Mouse (Mus musculus) cortical plate, adult 2 months (tissue): ENCODE results near the gene Plekhh1.

Experiments
- CTCF ChIP-seq: fragments of 200-500 bp; IDR thresholded peaks from 2 replicates; pipeline ENCODE4 v1.5.1; 2011; ENCODE audit warnings: mild to moderate bottlenecking, control low read depth, low read length; ENCODE audit not compliant: insufficient read depth; ENCODE audit errors: extremely low read depth
- POLR2A ChIP-seq: fragments of 200-500 bp; IDR thresholded peaks from 2 replicates; pipeline ENCODE4 v1.6.1; 2011; ENCODE audit warnings: mild to moderate bottlenecking, low read length, control low read depth; ENCODE audit not compliant: insufficient read depth; ENCODE audit errors: extremely low read depth

DNA sequence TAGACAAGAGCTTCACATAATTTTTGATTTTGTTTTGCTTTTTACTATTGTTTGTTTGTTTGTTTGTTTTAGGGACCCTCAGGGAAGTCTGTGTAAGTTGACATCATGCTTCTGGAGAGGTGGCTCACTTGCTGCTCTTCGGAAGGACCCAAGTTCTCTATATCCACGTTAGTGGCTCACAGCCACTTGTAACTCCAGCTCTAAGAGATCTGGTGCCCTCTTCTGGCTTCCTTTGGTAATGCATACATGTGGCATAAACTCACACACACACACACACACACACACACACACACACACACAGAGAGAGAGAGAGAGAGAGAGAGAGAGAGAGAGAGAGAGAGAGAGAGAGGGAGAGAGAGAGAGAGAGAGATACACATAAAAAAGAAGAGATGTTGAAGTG is 75.6 kb downstream of the Plekhh1 start:
- no peak for TF ChIP-seq CTCF
- no peak for TF ChIP-seq POLR2A
